Mouse (Mus musculus) left cerebral cortex, adult 11 months (tissue): ENCODE results near the gene Lingo2.

Source experiments
- DNase-seq: peaks from one replicate; pipeline ENCODE4 v3.0.0; 2022; ENCODE audit warnings: low spot score

Lingo2 gene

DNA sequence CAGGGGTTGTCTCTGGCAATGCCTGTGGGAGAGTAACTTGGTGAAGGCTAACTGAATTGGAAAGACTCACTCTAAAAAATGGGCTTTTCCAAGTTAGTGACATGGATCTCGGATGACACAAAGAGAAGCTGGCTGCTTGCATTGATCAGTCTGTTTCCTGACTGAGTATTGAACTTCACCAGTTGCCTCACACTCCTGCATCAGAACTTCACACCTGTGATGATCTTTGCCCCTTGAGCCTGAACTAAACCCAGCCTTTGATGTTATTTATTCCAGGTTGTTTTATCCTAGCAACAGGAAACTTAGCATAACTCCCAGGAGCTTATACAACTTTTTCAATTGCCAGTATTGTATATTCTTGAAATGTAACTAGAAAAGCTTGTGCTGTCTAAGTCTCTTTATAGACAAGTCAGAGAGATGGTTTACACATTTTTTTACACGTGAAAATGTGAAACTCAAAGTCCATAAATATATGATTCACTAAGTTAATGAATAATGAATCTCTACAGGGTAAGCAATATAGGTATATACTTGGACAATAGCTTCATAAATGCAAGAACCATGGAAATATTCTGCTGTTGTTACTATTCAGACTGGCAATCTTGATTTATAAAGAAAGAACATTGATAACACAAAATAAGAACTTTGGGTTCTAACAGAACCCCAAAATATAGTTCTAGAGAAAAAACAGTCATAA lies 410.7 kb downstream of the Lingo2 start:
- DNase-seq: no peak

DNA sequence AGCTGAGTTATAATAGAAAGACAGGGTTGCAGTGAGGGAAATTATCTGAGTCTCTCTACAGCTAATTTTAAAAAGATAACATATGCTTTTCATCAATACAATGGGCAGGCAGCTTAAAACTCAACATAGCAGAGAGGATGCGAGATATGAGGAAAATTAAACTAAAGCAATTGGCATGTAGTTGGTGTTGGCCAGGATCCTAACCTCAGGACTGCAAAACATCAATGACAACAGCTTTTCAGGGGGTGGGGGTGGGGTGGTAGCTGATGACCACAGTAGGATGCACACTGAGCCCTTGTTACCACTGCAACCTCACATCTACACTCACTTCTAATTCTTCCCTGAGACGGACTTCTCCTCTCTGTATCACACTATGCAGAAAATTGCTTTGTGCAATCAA lies 417.7 kb downstream of the Lingo2 start:
- no peak for DNase-seq

DNA sequence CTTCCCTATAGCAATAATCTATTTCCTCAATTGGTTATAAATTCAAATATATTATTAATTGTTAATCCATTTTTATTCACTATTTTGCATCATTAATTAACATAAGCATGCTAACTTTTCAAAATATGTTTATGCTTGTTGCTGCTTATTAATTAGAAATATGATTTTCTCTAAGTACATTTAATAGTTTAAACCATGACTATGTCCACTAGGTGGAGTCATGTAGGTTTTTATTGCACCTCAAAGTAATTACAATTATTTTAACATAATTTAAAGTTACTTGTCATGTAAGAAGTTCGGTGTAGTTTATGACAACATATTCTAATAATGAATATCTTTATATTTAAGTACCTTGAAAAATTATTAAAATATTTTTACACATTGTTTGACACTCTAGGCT lies 461.3 kb downstream of the Lingo2 start:
- no peak for DNase-seq

DNA sequence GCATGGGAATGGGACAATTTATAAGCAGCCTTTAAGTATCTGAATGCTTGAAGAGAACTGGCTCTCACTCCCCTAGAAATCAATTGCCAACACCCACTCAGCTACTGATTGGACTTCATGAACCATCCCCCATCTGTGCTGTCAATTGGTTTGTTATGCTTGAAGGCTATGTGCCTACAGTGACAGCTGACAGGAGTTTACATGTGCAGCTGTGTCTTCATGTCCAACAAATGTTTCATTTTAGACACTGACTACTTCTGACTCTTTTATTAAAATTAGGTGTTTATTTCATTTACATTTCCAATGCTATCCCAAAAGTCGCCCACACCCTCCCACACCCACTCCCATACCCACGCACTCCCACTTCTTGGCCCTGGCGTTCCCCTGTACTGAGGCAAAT lies 516.3 kb downstream of the Lingo2 start:
- DNase-seq: no peak

DNA sequence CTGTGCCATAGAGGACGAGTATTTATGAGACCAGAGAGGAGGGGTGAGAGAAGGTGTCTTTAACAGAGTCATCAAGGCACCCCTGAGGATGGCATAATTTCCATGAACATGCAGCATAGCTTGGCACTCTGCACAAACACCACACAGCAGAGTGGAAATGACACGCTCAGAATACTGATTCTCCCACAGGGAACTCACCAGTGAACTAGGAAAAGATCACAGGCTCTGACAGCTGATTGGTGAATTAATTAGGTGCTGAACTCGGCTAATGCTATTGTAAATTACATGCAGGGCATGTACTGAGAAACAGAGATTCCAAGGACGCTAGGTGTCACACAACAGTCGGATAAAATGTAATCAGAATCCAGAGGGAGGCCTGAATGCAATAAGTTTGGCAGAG lies 525.4 kb downstream of the Lingo2 start:
- no peak for DNase-seq

DNA sequence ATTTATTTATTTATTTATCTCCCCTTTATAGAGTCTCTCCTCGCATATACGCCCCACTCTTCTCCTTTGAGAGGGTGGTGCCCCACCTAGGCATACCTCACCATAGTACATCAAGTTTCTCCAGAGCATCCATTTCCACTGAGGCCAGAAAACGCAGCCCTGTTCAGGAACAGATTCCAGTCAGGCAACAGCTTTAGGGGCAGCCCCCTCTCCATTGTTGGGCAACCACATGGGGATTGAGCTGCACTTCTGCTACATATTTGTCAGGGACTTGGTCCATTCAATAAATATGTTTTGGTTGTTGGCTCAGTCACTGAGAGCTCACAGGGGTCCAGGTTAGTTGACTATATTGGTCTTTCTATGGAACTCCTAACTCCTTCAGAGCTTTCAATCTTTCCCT lies 544.2 kb downstream of the Lingo2 start:
- DNase-seq: no peak

DNA sequence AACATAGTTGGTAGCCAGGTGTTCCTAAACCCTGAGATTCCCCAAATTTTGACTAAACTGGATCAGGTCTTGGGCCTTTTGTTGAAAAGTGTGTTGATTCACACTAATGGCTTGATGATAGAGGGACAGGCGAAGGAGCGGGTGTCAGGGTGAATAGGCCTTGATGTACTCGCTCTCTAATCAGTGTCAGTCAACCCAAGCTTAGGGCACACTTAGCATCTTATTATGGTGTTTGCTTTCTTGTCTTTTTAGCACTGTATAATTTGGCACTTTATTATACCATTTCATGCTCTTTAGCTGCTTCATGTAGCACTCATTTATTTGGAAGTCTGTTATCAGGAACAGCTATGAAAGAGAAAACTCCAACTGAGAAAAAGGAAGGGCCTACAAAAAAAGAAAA lies 582.6 kb downstream of the Lingo2 start:
- DNase-seq: no peak

DNA sequence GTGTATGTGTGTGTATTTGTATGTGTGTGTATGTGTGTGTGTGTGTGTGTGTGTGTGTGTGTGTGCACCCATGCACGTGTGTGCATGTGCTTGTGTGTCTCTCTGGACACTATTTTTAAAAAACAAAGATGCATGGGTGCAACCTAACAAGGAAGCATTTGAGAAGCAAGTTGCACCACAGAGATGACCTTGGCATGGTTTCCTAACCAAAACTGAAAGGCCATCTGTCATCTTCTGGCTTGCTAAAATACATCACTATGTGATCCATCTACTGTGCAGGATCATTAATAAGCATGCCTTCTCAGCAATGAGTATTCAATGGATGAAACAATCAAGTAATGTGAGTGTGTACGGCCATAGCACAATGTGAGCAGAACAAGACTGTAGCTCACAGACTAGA lies 597.1 kb downstream of the Lingo2 start:
- DNase-seq: no peak

DNA sequence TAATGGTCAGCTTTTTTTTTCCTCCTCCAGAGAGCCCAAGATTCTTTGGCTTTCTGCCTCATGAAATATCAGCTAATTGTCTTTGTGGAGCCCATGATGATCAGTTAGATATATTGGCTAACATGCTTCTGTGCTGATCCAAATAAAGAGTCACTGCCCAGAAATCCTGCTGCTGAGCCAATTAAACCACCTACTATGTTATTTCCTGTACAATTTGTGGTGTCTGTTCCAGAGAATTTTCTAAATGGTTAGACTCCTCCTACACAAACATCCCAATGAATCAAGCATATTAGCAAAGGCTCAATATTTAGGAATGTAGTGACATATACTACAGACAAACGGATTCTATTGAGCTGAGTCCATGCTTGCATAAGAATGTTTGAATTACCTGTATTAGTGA lies 619.8 kb downstream of the Lingo2 start:
- DNase-seq: no peak

DNA sequence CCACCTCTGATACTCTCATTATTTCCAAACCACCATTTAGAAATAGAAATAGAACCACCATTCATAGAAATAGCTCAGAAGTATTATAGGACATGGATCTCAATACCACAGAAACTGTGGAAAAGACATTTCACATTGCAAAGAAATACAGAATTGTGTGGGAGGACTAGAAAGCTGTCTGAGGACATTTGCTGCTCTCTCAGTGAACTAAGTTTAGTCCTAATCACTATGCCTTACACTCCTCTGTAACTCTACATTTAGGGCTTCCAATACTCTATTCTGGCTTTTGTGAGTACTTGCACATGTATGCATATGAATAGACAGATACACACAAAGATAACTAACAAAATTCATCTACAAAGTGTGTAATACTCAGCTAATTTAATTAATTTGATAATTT lies 625.9 kb downstream of the Lingo2 start:
- DNase-seq: no peak

DNA sequence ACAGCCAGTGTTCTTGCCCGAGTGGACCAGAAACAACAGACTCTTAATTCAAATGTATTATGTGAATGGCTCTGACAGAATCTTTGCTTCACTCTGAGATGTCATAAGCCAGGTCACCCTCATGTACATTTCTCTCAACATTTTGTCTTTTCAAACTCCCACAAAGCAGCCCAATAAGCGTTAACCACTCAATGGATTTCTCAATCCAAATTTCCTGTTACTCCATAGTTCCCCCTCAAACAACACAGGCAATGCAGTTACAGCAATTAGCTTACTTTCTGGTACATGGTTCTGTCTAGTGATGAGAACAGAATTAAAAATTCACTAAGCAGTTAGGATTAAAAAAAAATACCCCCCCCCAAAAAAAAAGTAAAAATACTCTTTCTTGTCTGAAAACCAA lies 638.5 kb downstream of the Lingo2 start:
- no peak for DNase-seq

DNA sequence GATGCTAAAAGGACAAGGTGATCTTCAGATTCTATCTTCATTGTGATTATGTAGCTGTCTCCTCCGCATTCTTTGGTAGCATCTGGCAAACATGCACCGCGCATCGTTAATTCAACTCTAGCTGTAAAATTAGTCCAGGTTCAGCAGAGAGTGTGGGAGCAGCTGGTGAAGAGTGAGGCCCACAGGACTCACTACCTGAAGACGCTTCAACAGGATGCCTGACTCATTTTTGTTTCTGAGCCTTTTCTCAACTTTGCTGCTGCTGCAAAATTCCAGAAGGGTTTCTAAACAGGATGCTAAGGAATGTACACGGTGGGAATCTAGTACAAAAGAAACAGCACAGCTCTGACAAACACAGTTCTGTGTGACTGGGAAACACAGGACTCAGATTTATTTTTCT lies 640.1 kb downstream of the Lingo2 start:
- no peak for DNase-seq

DNA sequence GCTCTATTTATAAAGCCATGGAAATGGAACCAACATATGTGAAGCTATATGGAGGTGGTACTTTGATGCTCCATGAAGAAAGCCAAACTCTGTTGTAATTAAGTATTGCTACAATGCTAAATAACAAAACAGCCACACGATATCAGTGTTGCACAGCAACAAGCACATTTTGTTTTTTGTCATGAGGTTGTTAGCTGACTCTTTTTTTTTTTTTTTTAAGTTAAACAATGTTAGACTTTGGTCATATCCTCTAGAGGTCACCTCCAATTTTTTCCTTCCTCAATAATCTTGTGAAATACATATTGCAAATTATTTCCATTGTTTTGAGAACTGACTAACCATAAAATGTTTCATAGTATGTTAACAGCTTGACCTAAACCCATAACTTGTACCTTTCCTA lies 646.3 kb downstream of the Lingo2 start:
- DNase-seq: no peak

DNA sequence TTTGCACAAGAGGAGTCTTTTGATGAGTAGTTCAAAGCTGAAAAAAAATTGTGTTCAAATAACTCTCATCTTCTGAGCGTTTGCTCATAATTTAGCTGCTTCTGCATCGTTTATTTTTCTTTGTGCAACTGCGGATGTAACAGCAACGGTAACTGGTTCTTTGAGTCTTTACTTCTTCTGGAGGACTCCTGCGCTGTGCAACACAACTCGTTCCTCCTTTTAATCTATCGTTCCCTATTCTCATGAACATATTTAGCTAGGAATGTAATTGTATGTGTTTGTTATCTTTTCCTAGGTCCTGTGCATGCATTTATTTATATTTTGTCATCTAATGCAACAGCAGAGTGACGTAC lies 661.9 kb downstream of the Lingo2 start:
- no peak for DNase-seq

DNA sequence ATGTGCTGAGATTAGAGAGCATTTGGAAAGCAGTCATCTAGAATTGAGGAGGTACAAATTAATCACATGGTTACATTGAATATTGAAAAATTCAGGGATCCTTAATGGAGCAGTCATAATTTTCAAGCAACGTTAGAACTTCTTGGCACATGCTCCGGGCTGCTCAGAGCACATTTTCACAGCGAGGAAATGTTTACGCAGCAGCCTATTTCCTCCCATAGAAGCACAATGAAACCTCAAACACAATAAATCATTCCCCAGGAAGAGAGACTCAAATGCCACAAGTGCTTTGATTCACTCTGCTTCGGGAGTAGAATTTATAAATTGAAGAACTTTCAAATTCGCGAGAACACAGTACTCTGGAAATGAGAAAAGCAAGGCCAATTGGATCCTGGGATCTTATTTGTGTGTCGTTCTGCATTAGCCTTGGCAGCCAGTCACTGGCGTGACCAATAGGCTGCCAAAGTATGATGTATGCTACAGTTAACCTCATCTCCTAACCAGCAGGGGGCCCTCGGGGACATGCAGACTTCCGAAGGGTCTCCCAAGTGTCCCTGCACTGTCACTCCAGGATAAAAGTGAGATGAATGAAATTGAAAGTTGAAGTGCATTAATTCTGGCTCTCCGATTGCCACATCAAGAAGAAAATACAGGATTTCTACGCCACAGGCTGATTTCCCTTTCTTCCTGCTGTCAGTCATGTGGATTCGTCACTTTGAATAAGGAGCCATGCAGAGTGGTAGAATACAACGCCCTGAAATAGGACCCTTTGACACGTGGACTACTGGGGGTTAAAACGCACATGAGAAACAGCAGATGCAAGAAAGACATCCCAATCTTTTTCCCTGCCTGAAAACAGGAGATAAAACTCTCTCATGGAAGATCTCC lies 662.5 kb downstream of the Lingo2 start:
- peak; percentile 56 for DNase-seq

DNA sequence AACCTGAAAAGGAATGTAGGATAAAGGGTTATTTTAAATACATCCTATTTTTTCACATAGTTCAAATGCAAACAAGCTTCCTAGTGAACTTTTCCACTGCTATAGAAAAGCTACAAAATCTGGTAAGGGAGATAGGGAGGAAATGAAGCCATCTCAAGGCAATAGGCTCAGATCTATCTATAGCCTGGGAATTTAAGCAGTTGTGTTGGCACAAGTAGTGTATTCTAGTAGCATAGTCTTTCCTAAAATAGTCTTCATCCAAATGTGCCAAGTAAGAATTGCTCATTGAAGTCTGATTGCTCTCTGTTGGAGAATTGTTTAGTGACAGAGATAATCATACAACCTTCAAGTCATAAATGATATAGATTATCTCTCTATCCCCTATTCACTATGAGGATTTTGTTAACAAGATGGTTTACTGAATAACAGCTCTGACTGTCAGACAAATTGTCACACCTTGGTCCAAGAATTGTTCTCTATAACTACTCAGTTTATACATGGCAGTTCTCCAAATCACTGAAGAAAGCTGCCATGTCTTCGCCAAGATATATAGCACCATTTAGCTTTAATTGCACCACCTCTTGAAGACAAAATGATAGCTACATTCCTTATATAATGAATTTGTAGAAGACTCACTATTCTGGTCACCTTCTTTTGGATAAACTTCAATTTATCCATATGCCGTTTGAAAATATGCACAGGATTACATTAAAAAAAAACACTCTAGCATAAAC lies 688.9 kb downstream of the Lingo2 start:
- DNase-seq: peak; percentile 13

DNA sequence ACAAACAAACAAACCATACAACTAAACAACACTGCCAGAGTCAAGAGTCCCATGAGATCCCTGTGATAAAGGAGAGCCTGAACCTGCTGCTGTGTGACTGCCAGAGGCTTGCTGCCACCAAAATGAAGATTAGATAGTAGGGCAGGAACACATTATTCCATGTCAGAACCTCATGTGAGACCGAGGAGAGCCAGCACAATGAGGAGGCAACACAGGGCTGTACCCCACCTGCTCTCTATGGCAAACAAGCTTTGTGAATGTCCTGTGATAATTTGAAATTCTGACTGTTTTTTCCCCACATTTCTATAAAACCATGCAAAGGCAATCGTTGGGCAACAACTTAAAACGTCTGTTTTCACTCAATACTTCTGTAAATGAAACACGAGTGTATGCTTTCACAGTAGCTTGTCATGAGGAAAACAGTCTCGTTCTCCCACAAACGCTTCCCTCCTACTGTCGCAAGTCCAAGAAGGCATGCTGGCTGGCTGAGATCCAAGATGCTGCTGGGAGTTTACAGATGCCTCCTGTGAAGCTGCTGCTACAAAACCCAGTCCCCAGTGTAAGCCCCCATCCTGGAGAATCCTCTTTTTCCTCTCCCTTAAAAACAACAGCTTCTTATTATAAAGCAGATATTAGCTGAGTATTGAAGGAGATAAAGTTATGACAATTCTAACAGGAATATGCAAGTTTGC lies 765.2 kb downstream of the Lingo2 start:
- no peak for DNase-seq

DNA sequence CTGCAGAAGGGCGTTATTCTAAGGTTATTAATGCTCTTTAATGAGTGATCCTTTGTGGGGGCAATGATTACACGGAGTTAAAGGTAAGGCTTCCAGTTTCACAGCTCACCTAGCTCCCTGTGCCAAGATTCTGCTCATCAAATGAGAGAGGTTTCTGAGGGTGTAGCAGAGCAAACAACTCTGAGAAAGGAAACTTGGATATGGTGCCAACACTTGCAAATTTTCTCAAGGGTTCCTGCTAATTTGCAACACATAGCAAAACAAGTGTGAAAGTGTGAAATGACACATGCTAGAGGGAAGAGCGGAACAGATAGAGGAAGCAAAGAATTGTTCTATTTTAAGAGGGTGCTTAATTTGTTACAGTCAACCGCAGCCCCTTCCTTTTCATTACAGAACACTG lies 767.9 kb downstream of the Lingo2 start:
- DNase-seq: peak; percentile 3

DNA sequence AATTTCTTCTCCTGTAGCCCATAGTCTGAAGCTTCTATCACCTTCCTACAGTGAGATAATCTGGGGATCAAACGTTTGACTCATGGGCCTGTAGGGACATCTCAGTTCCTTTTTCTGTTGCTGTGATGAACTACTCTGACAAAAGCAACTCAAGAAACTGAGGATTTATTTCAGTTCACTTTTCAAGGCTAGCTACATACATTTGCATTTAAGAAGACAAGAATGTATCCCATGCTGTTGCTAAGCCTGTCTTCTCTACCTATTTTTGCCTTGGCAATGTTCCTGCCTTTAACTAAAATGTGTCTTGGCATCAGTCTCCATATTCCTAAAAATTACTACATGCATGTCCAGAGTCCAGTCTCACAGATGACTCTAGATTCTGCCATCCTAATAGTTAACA lies 781.4 kb downstream of the Lingo2 start:
- peak; percentile 10 for DNase-seq

DNA sequence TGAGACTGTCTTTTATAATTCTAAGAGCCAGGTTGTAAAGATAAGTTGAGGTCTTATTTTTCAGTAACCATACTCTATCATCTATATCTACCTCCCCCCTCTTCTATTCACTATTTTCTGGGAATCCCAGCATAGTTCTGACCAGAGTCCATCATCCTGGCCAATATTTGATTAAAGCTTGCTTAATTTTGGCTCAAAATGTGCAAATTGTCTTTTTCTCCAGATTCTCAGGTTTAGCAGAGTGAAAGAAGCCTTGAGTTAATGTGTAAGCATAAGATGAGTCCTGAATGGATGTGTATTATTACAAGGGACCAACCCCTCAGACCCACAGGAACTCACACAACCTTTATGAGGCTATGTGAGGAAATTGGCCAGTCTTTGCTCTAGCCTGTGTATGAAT lies 820.2 kb downstream of the Lingo2 start:
- DNase-seq: no peak

DNA sequence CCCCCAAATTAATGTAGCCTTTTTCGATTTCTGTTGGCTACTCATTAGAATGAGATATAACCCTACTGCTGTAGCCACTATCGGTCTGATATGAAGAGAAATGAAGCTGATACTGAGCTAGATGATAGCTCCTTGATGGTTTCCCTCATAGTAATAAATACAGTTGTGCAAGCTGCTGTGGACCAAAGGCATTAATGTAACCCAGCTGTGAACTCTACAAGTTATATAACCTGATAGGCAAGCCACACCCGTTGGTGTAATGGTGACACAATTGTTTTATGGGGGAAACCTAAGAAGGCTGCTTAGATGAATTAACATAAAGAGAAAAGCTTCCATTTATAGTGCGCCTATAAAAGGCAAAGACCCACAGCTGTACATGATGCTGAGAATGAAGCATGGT lies 856.1 kb downstream of the Lingo2 start:
- DNase-seq: no peak

DNA sequence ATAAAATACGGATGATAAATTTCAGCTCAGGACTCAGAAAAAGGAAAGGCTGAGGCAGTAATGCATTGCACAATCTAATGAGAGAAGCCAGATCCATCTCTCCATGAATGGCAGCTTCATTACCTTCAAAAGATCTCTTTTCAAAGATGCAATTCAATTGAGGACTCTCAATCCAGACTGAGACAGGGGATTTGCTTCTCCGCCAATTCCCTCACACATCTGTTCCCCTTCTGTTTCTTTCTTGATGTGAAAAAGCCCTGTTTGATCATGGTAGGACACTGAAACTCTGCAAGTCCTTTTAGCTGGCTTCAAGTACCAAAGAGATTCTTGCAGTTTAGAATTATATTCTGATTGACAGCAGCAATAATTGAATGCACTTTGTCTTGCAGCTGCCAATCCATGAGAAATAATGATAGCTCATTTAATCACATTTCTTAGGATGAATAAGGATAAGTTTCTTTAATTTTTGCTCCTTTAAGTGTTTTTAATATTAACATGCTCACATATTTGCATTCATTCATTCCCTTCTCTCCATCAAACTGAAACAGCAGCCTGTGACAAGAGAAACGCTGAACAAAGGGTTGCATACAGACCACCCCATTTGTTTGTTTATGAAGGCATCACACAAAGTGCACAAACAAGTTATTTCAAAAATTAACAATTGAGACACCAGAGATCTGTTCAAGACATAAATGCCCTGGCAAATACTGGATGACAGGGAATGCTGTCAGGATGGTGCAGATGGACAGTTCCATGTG lies 870.3 kb downstream of the Lingo2 start:
- DNase-seq: no peak
